Mouse (Mus musculus): ENCODE results near the gene Cdh1. TPM values are rescaled to one million over a fixed set of nuclear protein-coding genes. Genes with fewer than 3 reads are reported as not detected.

Cdh1 gene
- total RNA-seq, 2 experiments from 2014 or later = 0.37 to 0.54 TPM

DNA sequence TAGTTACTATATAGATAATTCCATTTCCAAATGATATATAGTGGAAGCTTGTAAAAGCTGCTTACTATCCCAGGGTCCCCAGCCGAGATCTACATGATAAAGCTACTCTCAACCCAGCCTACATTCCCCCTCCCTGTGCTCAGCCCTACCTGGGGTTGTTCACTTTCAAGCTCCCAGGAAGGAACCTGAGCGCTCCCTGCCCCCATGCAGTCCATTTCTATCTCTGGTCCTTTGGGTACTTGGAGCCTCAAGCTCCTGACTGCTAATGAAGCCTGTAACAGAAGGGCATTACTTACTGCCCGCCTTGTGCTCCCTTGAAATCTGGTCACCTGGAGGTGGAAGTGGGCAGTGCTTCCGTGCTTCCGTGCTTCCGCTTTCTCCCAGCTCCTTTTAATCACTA lies 15.2 kb downstream of the Cdh1 start:
- Histone ChIP-seq H3K4me3 (no peak overlapping the region), H3K27ac (no peak overlapping the region)
- TF ChIP-seq CTCF (conservative IDR thresholded peaks at IDR 0.05) = no peak
- DNase-seq (ENCODE audit: low spot score in 2 of 2) = no peak

DNA sequence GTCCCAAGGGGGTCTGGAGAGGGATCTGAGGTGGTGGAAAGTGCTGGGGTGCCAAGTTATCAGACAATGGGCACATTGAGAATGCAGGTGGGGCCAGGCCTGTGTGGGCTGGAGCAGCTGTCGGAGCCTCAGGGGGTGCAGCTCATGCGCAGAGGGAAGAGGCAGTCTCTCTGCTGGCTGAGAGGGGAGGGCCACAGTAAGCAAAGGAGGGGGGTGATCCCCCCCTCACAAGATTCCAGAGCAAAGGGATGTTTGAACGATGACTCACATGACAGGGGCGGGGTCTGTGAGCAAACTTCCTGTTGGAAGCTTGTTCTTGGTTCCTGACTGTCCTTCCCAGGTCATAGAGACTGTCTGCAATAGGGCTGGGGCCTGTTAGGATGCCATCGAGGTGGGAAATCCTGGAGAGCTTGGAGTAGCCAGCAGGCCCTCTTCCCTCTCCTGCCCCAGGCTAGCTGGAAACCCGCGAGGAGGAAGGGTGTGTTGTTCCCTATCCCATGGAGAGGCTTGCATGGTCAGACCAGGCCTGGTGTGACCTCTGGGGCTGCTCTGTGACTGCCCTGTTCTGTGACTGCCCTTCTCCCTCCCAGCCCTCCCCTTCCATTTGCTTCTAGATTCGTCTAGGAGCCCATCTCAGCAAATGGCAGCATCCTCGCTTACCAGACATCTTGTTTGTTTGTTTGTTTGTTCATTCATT lies 16.5 kb downstream of the Cdh1 start:
- no peak for TF ChIP-seq CTCF (conservative IDR thresholded peaks at IDR 0.05)
- Histone ChIP-seq H3K27ac (no peak overlapping the region), H3K4me3 (no peak overlapping the region)
- DNase-seq (ENCODE audit: low spot score in 2 of 2) = peak in 1 of 2 experiments; percentile 16

DNA sequence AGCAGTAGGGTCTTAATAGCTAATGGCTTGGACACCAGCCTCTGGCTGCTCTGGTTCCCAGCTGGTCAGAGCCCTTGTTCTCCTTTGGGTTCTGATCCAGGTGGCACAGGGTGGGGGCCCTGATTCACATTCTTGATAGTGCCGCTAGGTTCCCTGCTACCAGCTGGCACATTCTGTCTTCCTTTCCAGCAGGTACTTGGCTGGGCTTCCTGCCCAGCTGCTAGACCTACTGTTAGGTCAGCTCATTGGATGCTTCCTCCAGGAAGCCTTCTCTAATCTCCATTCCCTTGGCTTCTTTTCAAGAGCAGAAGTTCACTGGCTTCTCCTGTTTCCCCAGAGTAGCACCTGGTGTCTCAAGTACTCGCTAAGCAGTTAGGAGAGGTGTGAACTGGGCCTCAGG lies 17.3 kb downstream of the Cdh1 start:
- DNase-seq (ENCODE audit: low spot score in 2 of 2) = no peak
- no peak overlapping the region for H3K27ac ChIP-seq
- H3K4me3 ChIP-seq = no peak overlapping the region
- TF ChIP-seq CTCF (conservative IDR thresholded peaks at IDR 0.05) = no peak

DNA sequence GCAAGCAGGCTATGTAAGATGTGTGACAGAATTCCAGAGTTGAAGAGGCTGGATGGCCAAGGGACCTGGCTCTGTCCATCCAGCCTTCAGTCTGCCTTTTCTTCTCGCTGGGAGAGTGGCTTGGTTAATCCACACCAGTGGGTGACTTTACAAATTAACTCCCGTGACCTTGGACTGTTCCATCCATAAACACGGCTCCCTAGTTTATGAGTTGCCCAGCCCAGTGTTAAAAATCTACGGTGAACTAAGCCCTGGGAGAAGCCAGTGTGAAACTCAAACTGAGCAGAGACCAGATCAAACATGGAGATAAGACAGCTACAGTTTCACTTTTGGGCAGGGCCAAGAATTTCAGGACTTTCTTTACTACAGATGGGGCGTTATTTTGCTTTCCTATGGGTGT lies 19.9 kb downstream of the Cdh1 start:
- no peak for TF ChIP-seq CTCF (conservative IDR thresholded peaks at IDR 0.05)

DNA sequence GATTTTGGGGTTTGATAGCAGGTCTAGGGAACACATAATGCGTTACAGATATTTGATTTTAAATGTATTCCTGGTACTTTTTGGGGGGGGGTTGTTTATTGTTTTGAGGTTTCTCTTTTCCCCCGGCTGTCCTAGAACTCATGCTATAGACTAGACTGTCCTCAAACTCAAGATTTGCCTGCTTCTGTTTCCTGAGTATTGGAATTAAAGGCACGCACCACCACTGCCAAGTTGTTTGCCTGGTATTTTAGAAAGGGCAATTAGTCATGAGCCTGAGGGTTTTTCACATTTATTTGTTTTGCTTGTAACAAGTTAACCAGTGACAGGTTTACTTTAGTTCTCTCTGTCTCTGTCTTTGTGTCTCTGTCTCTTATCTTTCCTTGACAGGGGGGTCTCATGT lies 20.3 kb downstream of the Cdh1 start:
- H3K4me3 ChIP-seq = no peak overlapping the region
- DNase-seq (ENCODE audit: low spot score in 2 of 2) = no peak
- TF ChIP-seq CTCF (conservative IDR thresholded peaks at IDR 0.05) = no peak
- no peak overlapping the region for H3K27ac ChIP-seq

More for the DNA sequence above, 19.9 kb downstream of the Cdh1 start:
- H3K4me3 ChIP-seq = no peak overlapping the region
- no peak for DNase-seq (ENCODE audit: low spot score in 2 of 2)
- no peak overlapping the region for H3K27ac ChIP-seq

DNA sequence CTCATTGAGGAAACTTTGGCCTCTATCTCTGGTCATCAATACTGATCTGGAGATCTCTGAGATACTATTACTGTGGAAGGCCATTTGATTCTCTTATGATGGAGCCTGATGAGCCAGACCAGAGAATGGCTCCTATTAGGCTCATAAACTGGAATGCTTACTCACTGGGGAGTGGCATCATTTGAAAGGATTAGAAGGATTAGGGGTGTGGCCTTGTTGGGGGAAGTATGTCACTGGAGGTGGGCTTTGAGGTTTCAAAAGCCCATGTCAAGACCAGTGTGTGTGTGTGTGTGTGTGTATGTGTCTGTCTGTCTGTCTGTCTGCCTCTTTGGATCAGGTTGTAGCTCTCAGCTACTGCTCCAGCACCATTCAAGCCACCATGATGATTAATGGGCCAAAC lies 20.8 kb downstream of the Cdh1 start:
- DNase-seq (ENCODE audit: low spot score in 2 of 2) = no peak
- Histone ChIP-seq H3K27ac (no peak overlapping the region), H3K4me3 (no peak overlapping the region)
- TF ChIP-seq CTCF (conservative IDR thresholded peaks at IDR 0.05) = no peak

DNA sequence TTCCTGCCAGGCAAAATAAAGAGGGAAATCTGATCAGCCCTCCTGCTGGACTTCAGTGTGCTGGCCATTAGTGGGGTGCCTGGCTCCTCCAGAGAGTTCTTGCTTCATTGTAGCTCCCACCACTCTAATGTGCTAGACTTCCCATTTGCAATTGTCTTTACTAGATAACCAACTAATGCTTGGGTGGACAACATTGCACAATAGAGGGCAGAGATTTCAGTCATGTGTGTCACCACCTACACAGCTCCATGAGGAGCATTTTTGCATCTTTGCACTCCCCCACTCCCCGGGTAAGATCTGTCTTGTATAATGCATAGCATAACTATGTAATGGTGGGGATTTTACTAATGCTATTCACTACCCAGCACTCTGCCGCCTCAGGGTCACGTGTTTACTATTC lies 21.6 kb downstream of the Cdh1 start:
- TF ChIP-seq CTCF (conservative IDR thresholded peaks at IDR 0.05) = no peak
- no peak for DNase-seq (ENCODE audit: low spot score in 2 of 2)
- Histone ChIP-seq H3K4me3 (no peak overlapping the region), H3K27ac (no peak overlapping the region)

DNA sequence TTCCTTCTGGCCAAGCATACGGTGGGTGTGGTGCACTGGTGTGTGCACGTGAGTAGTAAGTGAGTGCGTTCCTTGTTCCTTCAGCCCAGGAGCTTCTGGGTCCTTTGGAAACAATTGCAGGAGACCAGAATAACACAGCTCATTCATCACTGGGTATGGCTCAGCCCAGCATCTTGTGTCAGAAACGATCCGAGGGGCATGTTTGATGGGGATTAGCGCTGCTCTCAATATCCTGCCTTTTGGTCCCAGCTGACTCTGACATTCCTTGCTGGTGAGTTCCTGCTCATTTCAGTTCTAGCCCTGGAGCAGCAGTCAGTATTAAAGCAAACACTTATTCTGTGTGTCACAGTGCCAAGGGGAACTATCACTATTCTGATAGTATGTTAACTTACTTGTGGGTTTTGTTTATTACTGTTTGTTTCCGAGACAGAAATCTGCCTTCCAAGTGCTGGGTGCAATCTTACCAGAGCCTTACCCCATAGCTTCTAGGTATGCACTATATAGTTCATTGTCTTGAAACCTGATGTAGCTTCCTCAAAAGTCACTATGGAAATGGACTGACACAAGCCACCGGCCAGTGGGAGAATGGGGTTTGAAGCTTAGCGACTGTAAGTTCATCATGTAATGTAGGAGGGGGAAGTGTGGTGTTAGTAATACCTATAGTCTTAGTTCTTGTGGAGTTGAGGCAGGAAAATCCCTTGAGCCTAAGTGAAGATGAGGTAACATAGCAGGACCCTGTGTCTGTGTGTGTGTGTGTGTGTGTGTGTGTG lies 23.1 kb downstream of the Cdh1 start:
- no peak for DNase-seq (ENCODE audit: low spot score in 2 of 2)
- TF ChIP-seq CTCF (conservative IDR thresholded peaks at IDR 0.05) = no peak
- no peak overlapping the region for H3K4me3 ChIP-seq
- no peak overlapping the region for H3K27ac ChIP-seq

DNA sequence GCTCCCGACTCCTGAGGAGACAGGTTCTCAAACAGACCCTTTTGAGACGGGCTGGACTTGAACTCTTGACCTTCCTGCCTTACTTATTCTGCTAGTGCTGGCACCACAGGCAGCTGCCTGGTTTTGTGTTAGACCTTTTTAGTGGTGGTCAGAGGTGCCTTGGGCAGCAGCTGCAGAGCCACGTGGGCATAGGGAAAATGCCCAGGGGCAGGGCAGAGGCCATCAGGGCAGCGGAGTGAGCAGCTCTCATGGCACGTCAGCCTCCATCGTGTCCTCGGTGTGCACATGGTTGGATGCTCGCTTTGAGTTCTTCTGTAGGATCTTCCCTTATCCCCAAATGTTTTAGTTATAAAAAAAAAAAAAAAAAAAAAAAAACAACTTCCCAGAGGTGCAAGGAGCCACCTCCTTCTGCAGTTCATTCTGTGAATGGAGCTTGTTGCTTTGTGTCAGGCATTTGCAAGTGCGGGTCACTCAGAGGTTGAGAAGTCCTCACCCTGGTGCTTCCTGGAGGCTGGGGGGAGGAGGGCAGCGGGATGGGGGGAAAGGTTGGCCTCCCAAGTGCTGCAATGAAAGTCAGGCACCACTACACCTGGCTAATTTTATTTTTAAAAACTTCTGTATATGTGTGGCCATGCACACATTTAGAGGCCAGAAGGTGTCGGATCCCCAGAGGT lies 25.3 kb downstream of the Cdh1 start:
- DNase-seq (ENCODE audit: low spot score in 2 of 2) = no peak

DNA sequence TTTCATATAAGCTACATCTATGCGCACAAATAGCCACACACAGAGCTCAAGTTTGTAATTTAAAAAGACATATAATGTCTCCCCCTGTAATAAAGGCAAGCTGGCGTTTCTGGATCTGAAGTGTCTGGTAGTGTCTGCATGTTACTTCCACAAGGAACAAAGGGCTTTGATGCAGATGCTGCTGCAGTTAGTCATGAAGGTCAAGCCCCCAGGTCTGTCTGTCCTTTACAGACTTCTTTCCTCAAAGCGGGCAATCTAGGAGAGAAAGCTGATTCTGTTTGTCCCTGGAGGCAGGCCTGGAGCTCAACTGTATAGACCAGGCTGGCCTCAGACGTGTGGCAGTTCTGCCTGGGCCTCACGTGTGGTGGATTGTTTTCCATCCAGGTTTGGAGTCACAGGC lies 26.3 kb downstream of the Cdh1 start:
- DNase-seq (ENCODE audit: low spot score in 2 of 2) = no peak
- no peak for TF ChIP-seq CTCF (conservative IDR thresholded peaks at IDR 0.05)
- H3K27ac ChIP-seq = no peak overlapping the region
- H3K4me3 ChIP-seq = no peak overlapping the region

More for the DNA sequence above, 25.3 kb downstream of the Cdh1 start:
- TF ChIP-seq CTCF (conservative IDR thresholded peaks at IDR 0.05) = no peak
- Histone ChIP-seq H3K27ac (no peak overlapping the region), H3K4me3 (no peak overlapping the region)

DNA sequence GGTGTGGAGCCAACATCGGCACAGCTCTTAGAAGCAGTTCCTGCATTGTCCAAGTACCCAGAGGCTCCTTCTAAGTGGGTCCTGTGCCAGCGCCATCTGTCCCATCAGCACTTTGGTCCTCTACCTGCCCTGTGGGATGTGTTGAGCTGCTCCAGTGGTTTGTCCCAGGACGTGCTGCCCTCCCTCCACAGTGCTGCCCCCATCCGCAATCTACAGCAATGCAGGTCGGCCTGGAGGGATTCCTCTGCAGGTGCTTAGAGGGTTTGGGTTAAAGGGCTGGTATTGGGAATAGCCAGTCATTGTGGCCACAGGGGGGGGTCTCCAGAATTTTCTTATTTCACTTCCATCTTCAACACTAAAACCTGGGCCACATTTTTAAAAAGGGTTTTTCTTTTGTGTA lies 28.8 kb downstream of the Cdh1 start:
- DNase-seq (ENCODE audit: low spot score in 2 of 2) = no peak
- H3K27ac ChIP-seq = no peak overlapping the region
- no peak for TF ChIP-seq CTCF (conservative IDR thresholded peaks at IDR 0.05)
- no peak overlapping the region for H3K4me3 ChIP-seq

DNA sequence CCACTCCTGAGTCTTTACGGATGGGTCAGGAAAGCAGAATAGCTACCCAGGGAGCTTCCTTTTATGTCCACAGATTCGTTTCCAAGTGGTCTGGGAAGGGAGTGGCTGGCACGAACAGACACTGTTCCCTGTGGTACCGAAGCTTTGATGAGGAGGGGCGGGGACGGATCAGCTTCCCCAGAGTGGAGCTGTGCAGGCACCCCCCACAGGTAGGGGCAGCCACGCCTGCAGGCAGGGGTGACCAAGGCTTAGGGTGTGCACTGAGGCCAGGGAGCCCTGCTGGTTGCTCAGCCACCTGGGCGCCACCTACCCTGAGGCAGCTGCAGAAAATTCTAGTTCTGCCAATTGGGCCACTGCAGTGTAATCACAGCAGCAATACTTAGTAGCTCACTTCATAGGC lies 29.5 kb downstream of the Cdh1 start:
- Histone ChIP-seq H3K27ac (no peak overlapping the region), H3K4me3 (no peak overlapping the region)
- no peak for TF ChIP-seq CTCF (conservative IDR thresholded peaks at IDR 0.05)
- DNase-seq (ENCODE audit: low spot score in 2 of 2) = no peak

DNA sequence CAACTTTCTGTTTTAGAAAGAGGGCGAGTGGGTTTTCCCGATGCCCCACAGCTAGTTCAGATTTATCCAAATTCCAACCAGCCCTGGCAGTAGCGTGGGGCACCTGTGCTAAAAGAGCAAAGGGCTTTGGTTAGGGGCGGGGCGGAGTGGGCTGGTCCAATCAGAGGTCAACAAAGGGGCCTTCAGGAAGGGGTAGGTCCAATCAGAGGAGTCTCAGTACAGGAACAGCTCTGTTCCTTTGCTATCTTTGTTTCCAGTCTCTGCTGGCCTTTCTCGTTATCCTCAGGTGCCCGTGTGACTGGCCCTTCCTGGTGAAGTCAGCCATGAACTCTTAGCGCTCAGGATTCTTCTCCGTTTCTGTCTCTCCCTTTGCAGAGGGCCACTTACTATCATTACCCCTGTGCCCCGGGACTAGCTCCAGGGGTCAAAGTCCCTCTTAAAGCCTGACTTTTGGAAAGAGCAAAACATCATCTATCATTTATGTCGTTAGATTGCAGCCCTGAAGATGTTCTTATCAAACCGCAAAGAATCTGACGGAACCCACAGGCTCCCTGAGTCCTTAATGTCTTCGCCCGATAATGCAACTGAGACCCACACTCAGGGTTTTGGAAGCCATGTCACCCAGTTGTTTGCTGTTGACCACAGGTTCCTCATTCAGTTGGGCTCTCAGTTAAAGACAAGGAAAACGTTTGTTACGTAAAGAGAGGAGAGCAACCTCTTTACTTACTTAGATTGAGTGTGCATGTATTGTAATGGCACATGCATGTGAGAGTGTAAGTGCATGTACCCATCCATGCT lies 30.4 kb downstream of the Cdh1 start:
- no peak for TF ChIP-seq CTCF (conservative IDR thresholded peaks at IDR 0.05)
- no peak overlapping the region for H3K4me3 ChIP-seq

More for the DNA sequence above, 30.4 kb downstream of the Cdh1 start:
- no peak for DNase-seq (ENCODE audit: low spot score in 2 of 2)
- no peak overlapping the region for H3K27ac ChIP-seq

Measured in layer of hippocampus, adult 2 months (tissue).